Mouse (Mus musculus): Measurements from ENCODE around the gene Ms4a4a. TPM values are rescaled to one million over a fixed set of nuclear protein-coding genes. Genes with fewer than 3 reads are reported as not detected.

The Ms4a4a gene
- total and polyA plus RNA-seq, 2 experiments, result 0.28 TPM; not detected in 1

DNA sequence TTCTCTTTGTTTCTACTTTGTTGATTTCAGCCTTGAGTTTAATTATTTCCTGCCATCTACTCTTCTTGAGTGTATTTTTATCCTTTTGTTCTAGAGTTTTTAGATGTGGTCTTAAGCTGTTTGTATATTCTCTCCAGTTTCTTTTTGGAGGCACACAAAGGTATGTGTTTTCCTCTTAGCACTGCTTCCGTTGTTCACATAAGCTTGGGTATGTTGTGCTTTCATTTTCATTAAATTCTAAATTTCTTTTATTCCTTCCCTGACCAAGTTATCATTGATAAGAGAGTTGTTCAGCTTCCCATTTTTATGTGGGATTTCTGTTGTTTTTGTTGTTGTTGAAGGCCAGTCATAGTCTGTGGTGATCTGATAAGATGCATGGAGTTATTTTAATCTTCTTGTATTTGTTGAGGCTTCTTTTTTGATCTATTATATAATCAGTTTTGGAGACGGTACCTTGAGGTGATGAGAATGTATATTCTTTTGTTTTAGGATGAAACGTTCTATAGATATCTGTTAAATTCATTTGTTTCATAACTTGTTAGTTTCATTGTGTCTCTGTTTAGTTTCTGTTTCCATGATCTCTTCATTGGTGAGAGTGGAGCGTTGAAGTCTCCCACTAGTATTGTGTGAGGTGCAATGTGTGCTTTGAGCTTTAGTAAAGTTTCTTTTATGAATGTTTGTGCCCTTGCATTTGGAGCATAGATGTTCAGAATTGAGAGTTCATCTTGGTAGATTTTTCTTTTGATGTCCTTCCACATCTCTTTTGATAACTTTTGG is 59.9 kb downstream of the Ms4a4a start:
- Histone ChIP-seq H3K27ac (replicated peaks; ENCODE audit: insufficient read depth, low read depth, low read length) (no peak overlapping the region), H3K4me1 (ENCODE audit: control insufficient read depth, insufficient read depth, low read length) (no peaks in the 10 kb centered on the region), H3K9ac (ENCODE audit: low read depth, low read length) (no peak overlapping the region), H3K27me3 (ENCODE audit: control insufficient read depth, insufficient read depth, low read length) (no peaks in the 10 kb centered on the region), H3K79me2 (ENCODE audit: control insufficient read depth, insufficient read depth, low read length) (no peaks in the 10 kb centered on the region), H3K4me3 (ENCODE audit: insufficient read depth, low read depth, low read length) (no peak overlapping the region), H3K36me3 (ENCODE audit: control insufficient read depth, insufficient read depth, low read length) (no peaks in the 10 kb centered on the region)
- no peak for DNase-seq (ENCODE audit: extremely low read depth, low read depth, low spot score)
- 88% methylated on average over 4 of the region's 4 CpGs for WGBS
- TF ChIP-seq CTCF (IDR thresholded peaks at IDR 0.05; ENCODE audit: low read depth, low read length) (no peak), POLR2A (IDR thresholded peaks at IDR 0.05; ENCODE audit: extremely low read depth, insufficient read depth, low read length) (no peak)

Other genes with a start within 250 kb of the Ms4a4a start
- not detected in 2 replicates for gene 1700017D01Rik, start 244.6 kb upstream of the Ms4a4a start, total RNA-seq (2014; rRNA removed)
- not detected in 2 replicates for gene 1700017D01Rik, start 244.6 kb upstream of the Ms4a4a start, polyA plus RNA-seq (2012; rRNA removed)
- gene 1700025F22Rik, start 210.2 kb upstream of the Ms4a4a start, total RNA-seq (2014; rRNA removed), result not detected in 2 replicates
- not detected in 2 replicates for gene 1700025F22Rik, start 210.2 kb upstream of the Ms4a4a start, polyA plus RNA-seq (2012; rRNA removed)
- gene Ms4a13, start 178.8 kb upstream of the Ms4a4a start, total RNA-seq (2014; rRNA removed), result not detected in 2 replicates
- not detected in 2 replicates for gene Ms4a13, start 178.8 kb upstream of the Ms4a4a start, polyA plus RNA-seq (2012; rRNA removed)
- gene Ms4a12, start 143.1 kb upstream of the Ms4a4a start, total RNA-seq (2014; rRNA removed), result not detected in 2 replicates
- gene Ms4a12, start 143.1 kb upstream of the Ms4a4a start, polyA plus RNA-seq (2012; rRNA removed), result not detected in 2 replicates
- 0.74 and 1.7 TPM in 2 replicates for gene Ms4a1, start 109.3 kb upstream of the Ms4a4a start, total RNA-seq (2014; rRNA removed)
- 0.07 and 0.20 TPM in 2 replicates for gene Ms4a1, start 109.3 kb upstream of the Ms4a4a start, polyA plus RNA-seq (2012; rRNA removed)
- not detected in 2 replicates for gene Ms4a5, start 91.7 kb upstream of the Ms4a4a start, total RNA-seq (2014; rRNA removed)
- gene Ms4a5, start 91.7 kb upstream of the Ms4a4a start, polyA plus RNA-seq (2012; rRNA removed), result not detected in 2 replicates
- gene Ms4a14, start 61.1 kb upstream of the Ms4a4a start, total RNA-seq (2014; rRNA removed), result 0.07 TPM in 1 of 2 replicates, not detected in the other
- not detected in 2 replicates for gene Ms4a14, start 61.1 kb upstream of the Ms4a4a start, polyA plus RNA-seq (2012; rRNA removed)
- gene Ms4a7, start 39.4 kb upstream of the Ms4a4a start, total RNA-seq (2014; rRNA removed), result 1.3 TPM in 2 replicates
- 0.21 and 0.35 TPM in 2 replicates for gene Ms4a7, start 39.4 kb upstream of the Ms4a4a start, polyA plus RNA-seq (2012; rRNA removed)
- 0.74 and 1.3 TPM in 2 replicates for gene Ms4a4c, start 29.2 kb downstream of the Ms4a4a start, total RNA-seq (2014; rRNA removed)
- 0.26 TPM in 1 of 2 replicates, not detected in the other for gene Ms4a4c, start 29.2 kb downstream of the Ms4a4a start, polyA plus RNA-seq (2012; rRNA removed)
- gene Ms4a4b, start 68.0 kb downstream of the Ms4a4a start, total RNA-seq (2014; rRNA removed), result 0.65 and 1.1 TPM in 2 replicates
- gene Ms4a4b, start 68.0 kb downstream of the Ms4a4a start, polyA plus RNA-seq (2012; rRNA removed), result 0.96 and 1.9 TPM in 2 replicates
- gene Ms4a6c, start 93.8 kb downstream of the Ms4a4a start, total RNA-seq (2014; rRNA removed), result 5.6 and 6.6 TPM in 2 replicates
- gene Ms4a6c, start 93.8 kb downstream of the Ms4a4a start, polyA plus RNA-seq (2012; rRNA removed), result 1.0 and 1.8 TPM in 2 replicates
- 1.1 and 1.4 TPM in 2 replicates for gene Gm8369, start 110.4 kb downstream of the Ms4a4a start, total RNA-seq (2014; rRNA removed)
- gene Gm8369, start 110.4 kb downstream of the Ms4a4a start, polyA plus RNA-seq (2012; rRNA removed), result 0.22 and 0.48 TPM in 2 replicates
- gene Ms4a6b, start 141.0 kb downstream of the Ms4a4a start, total RNA-seq (2014; rRNA removed), result 3.2 and 4.7 TPM in 2 replicates
- gene Ms4a6b, start 141.0 kb downstream of the Ms4a4a start, polyA plus RNA-seq (2012; rRNA removed), result 0.61 and 0.98 TPM in 2 replicates
- 3.5 and 3.8 TPM in 2 replicates for gene Ms4a4d, start 161.3 kb downstream of the Ms4a4a start, total RNA-seq (2014; rRNA removed)
- gene Ms4a4d, start 161.3 kb downstream of the Ms4a4a start, polyA plus RNA-seq (2012; rRNA removed), result 3.9 and 7.1 TPM in 2 replicates
- gene Ms4a6d, start 229.3 kb downstream of the Ms4a4a start, total RNA-seq (2014; rRNA removed), result 3.9 and 4.5 TPM in 2 replicates
- gene Ms4a6d, start 229.3 kb downstream of the Ms4a4a start, polyA plus RNA-seq (2012; rRNA removed), result 0.82 and 0.85 TPM in 2 replicates
- not detected in 2 replicates for gene Ms4a2, start 248.2 kb downstream of the Ms4a4a start, total RNA-seq (2014; rRNA removed)
- not detected in 2 replicates for gene Ms4a2, start 248.2 kb downstream of the Ms4a4a start, polyA plus RNA-seq (2012; rRNA removed)